Mouse (Mus musculus) CD4-positive, CD25-positive, alpha-beta regulatory T cell (primary cell): ENCODE measurements around the gene Klc2. TPM values are rescaled to one million over a fixed set of nuclear protein-coding genes. Genes with fewer than 3 reads are reported as not detected.

Experiments
- polyA plus RNA-seq: library from polyadenylated mRNA; unstranded; fragments of 100-300 nt; shearing (Covaris generic); gene quantifications from one replicate; pipeline ENCODE4 v1.2.1, GENCODE M21; 2017

Gene Klc2
- polyA plus RNA-seq: 5.5 TPM

GRCm38 (mm10) chr19:5118384-5118698 lies at the start of gene Klc2:
Gene Klc2, minus strand, starts transcription at chr19:5118560.

GRCm38 (mm10) chr19:5106731-5107191 lies 11.6 kb downstream of the Klc2 start, which contains the start of gene Rab1b:
Gene Rab1b, minus strand, starts transcription at chr19:5107072.

DNA sequence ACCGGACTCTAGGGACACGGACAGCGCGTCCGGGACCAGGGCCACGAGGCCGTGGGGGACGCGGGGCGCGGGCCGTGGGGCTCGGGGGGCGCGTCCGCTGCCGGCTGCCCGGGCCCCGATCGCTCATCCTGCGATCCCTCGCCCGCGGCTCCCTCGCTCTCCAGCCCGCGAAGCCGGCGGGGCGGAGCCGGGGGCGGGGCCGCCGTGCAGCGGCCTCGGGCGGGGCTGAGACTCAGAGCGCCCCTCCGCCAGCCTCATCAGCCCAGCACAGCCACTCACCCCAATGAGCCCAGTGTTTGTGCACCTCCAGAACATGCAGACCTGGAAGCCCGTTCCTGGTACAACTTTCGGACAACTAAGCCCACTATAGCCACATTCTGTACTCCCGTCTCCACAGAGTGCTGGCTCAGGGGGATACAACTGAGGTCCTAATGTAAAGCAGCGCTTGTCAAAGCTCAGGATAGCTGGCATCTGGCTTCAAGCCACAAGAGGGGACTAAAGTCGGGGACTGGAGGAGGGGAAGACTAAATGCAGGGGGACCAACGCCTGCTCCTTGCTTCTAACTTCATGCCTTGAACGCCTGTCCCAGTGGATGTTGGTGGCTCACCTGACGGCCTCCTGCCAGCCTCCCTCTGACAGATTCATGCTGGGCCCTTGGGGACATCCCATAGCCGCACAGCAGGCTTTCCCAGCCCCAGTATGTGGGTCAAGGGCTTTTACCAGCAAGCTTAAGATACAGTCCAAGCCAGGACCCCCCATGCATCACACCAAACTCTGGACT lies 19.8 kb downstream of the Klc2 start, which contains the start of gene Cnih2:
Gene Cnih2, minus strand, starts transcription at position 159 of the 781 bp plus-strand sequence.

GRCm38 (mm10) chr19:5087884-5088728 lies 30.3 kb downstream of the Klc2 start, which contains the start of gene Yif1a:
Gene Yif1a, plus strand, starts transcription at chr19:5088538.

DNA sequence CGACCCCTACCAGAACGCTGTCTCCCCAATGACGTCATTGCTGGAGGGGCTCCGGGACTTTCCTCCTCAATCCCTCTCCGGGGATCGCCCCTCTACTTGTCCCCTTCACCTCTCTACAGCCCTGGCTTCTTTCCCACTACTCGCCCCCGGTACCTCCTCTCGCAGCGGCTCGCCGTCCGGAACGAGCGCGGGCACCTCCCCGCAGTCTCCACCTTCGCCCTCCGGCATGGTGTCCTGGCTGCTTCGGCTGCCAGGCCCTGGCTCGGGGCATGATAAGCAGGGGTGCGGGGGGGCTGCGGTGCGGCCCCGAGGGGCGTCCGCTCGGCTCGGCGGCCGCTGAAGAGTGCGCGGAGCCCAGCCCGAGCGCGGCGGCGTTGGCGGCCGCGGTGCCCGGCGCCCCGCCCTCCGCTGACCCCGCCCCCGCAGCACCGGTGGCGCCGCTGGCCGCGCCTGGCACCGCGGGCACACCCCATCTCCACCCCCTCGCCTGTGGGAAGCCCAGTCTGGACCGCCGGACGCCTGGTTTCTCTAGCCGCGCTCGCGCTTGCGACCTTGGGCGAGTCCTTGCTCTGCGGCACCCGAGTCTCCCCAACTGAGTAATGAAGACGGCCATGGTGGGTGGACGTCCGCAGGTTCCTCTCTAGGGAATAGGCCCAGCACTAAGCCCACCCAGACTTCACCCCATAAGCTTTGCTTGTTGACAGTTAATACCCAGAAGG lies 33.1 kb downstream of the Klc2 start, which contains the start of gene Tmem151a:
Gene Tmem151a, minus strand, starts transcription at position 387 of the 719 bp plus-strand sequence.

DNA sequence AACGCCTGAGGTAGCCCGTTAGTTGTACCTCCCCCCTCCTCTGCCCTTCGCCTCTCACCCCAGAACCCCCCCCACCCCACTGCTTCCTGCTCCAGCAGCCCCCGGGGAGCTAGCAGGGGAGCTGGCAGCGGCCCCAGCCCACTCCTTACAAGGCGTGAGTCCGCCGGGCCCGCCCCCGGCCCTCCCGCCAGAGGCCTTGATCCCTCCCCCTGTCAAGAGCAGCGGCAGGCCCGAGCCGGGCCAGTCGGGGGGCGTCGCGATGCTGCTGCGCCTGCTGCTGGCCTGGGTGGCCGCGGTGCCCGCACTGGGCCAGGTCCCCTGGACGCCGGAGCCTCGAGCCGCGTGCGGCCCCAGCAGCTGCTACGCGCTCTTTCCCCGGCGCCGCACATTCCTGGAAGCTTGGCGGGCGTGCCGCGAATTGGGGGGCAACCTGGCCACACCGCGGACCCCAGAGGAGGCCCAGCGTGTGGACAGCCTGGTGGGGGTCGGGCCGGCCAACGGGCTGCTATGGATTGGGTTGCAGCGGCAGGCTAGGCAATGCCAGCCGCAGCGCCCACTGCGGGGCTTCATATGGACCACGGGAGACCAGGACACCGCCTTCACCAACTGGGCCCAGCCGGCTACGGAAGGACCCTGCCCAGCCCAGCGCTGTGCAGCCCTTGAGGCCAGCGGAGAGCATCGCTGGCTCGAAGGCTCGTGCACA lies 50.3 kb downstream of the Klc2 start, which contains the start of gene Cd248:
Gene Cd248, plus strand, starts transcription at position 212 of the 703 bp plus-strand sequence.

Other genes starting within 250 kb of the Klc2 start
- gene Actn3, start 240.7 kb downstream of the Klc2 start, polyA plus RNA-seq: 0.18 TPM
- 7.5 TPM for gene Zdhhc24, start 239.9 kb downstream of the Klc2 start, polyA plus RNA-seq
- 0.79 TPM for gene Bbs1, start 211.9 kb downstream of the Klc2 start, polyA plus RNA-seq
- gene Dpp3, start 190.3 kb downstream of the Klc2 start, polyA plus RNA-seq: 108 TPM
- 0.56 TPM for gene Peli3, start 175.4 kb downstream of the Klc2 start, polyA plus RNA-seq
- gene Mrpl11, start 156.4 kb downstream of the Klc2 start, polyA plus RNA-seq: 74.6 TPM
- 0.71 TPM for gene Npas4, start 128.2 kb downstream of the Klc2 start, polyA plus RNA-seq
- gene Slc29a2, start 94.7 kb downstream of the Klc2 start, polyA plus RNA-seq: 2.2 TPM
- gene B4gat1, start 79.7 kb downstream of the Klc2 start, polyA plus RNA-seq: 16.9 TPM
- 1.6 TPM for gene AC124502.3, start 79.7 kb downstream of the Klc2 start, polyA plus RNA-seq
- 85.3 TPM for gene Brms1, start 77.2 kb downstream of the Klc2 start, polyA plus RNA-seq
- 0.51 TPM for gene Rin1, start 68.1 kb downstream of the Klc2 start, polyA plus RNA-seq
- not detected for gene Cd248, start 50.5 kb downstream of the Klc2 start, polyA plus RNA-seq
- gene Tmem151a, start 33.0 kb downstream of the Klc2 start, polyA plus RNA-seq: not detected
- gene Yif1a, start 30.0 kb downstream of the Klc2 start, polyA plus RNA-seq: 67.0 TPM
- gene Cnih2, start 20.0 kb downstream of the Klc2 start, polyA plus RNA-seq: 2.6 TPM
- 221 TPM for gene Rab1b, start 11.5 kb downstream of the Klc2 start, polyA plus RNA-seq
- 134 TPM for gene Pacs1, start 154.6 kb upstream of the Klc2 start, polyA plus RNA-seq
- gene Sf3b2, start 176.9 kb upstream of the Klc2 start, polyA plus RNA-seq: 354 TPM
- gene Gal3st3, start 179.8 kb upstream of the Klc2 start, polyA plus RNA-seq: 0.20 TPM
- gene Catsper1, start 217.2 kb upstream of the Klc2 start, polyA plus RNA-seq: not detected
- 0.91 TPM for gene Cst6, start 231.0 kb upstream of the Klc2 start, polyA plus RNA-seq
- gene Eif1ad, start 248.2 kb upstream of the Klc2 start, polyA plus RNA-seq: 63.2 TPM
- gene Banf1, start 248.6 kb upstream of the Klc2 start, polyA plus RNA-seq: 304 TPM